Mouse (Mus musculus): Measurements from ENCODE around the gene Ppbp. TPM values are rescaled to one million over a fixed set of nuclear protein-coding genes. Genes with fewer than 3 reads are reported as not detected.

The Ppbp gene
- under 1 TPM in 1 of 2 experiments, not detected in 1; 0.66 TPM for total RNA-seq (2021)
- long read RNA-seq, experiment 1 = 0 reads
- long read RNA-seq, experiment 2 = 0 reads

GRCm38 (mm10) chr5:90768218-90768617 is at the start of gene Ppbp:
Gene Ppbp (plus strand): TSS chr5:90768518.
- DNase-seq (ENCODE audit: low spot score in 2 of 2) = no peak

GRCm38 (mm10) chr5:90722656-90723055 is 45.7 kb upstream of the Ppbp start:
- intact Hi-C loops (cut with DNase I) = no loop called here
- DNase-seq (ENCODE audit: low spot score in 2 of 2) = no peak

More at GRCm38 (mm10) chr5:90768218-90768617, at the start of gene Ppbp:
- intact Hi-C loops (cut with DNase I) = no loop called here

- intact Hi-C loops (cut with DNase I) = no loop called here
- no peak for DNase-seq (ENCODE audit: low spot score in 2 of 2)
Observed at GRCm38 (mm10) chr5:90728254-90728653, 40.1 kb upstream of the Ppbp start.

GRCm38 (mm10) chr5:90731480-90731879 is 36.8 kb upstream of the Ppbp start:
- intact Hi-C loops (cut with DNase I) = no loop called here
- DNase-seq (ENCODE audit: low spot score in 2 of 2) = no peak

GRCm38 (mm10) chr5:90742029-90742428 is 26.3 kb upstream of the Ppbp start:
- peak in 1 of 2 experiments; percentile 10 for DNase-seq (ENCODE audit: low spot score in 2 of 2)
- intact Hi-C loops (cut with DNase I) = no loop called here

GRCm38 (mm10) chr5:90753934-90754333 is 14.4 kb upstream of the Ppbp start:
- intact Hi-C loops (cut with DNase I) = no loop called here
- no peak for DNase-seq (ENCODE audit: low spot score in 2 of 2)

- intact Hi-C loops (cut with DNase I) = no loop called here
- no peak for DNase-seq (ENCODE audit: low spot score in 2 of 2)
Observed at GRCm38 (mm10) chr5:90758020-90758605, 10.2 kb upstream of the Ppbp start.

- peak in 1 of 2 experiments; percentile 20 for DNase-seq (ENCODE audit: low spot score in 2 of 2)
- intact Hi-C loops (cut with DNase I) = no loop called here
Observed at GRCm38 (mm10) chr5:90759077-90760065, 8.9 kb upstream of the Ppbp start, which contains the start of gene Cxcl5. Gene Cxcl5 (plus strand): TSS chr5:90759360.

- no peak for DNase-seq (ENCODE audit: low spot score in 2 of 2)
- intact Hi-C loops (cut with DNase I) = no loop called here
Observed at GRCm38 (mm10) chr5:90760303-90760702, 8.0 kb upstream of the Ppbp start.

DNA sequence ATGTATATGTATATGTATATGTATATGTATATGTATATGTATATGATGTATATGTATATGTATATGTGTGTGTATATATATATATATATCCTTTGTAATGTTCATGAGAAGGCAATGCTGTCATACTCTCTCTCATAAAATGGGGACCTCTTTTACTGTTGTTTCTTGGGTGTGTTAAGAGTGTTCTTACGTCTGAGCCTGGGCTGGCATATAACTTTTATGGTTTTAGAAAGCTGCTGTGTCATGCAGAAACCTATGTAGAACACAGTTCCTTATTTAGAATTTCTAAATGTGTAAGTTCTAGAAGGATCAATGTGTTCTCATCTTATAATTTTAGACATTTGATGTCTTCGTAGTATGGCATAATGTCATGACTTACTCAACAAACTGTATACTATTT is 7.5 kb upstream of the Ppbp start:
- intact Hi-C loops (cut with DNase I) = no loop called here

GRCm38 (mm10) chr5:90761834-90762233 is 6.5 kb upstream of the Ppbp start:
- DNase-seq (ENCODE audit: low spot score in 2 of 2) = no peak
- intact Hi-C loops (cut with DNase I) = no loop called here

More for the DNA sequence above, 7.5 kb upstream of the Ppbp start:
- no peak for DNase-seq (ENCODE audit: low spot score in 2 of 2)

- intact Hi-C loops (cut with DNase I) = no loop called here
- DNase-seq (ENCODE audit: low spot score in 2 of 2) = no peak
Observed at GRCm38 (mm10) chr5:90763912-90764665, 4.2 kb upstream of the Ppbp start.

- no peak for DNase-seq (ENCODE audit: low spot score in 2 of 2)
- intact Hi-C loops (cut with DNase I) = no loop called here
Observed at GRCm38 (mm10) chr5:90765821-90766606, 2.3 kb upstream of the Ppbp start.

GRCm38 (mm10) chr5:90771369-90771768 is 3.1 kb downstream of the Ppbp start:
- intact Hi-C loops (cut with DNase I) = no loop called here
- DNase-seq (ENCODE audit: low spot score in 2 of 2) = no peak

- peak in 1 of 2 experiments; percentile 15 for DNase-seq (ENCODE audit: low spot score in 2 of 2)
- intact Hi-C loops (cut with DNase I) = no loop called here
Observed at GRCm38 (mm10) chr5:90771880-90772653, 3.7 kb downstream of the Ppbp start, which contains the start of gene Pf4. Gene Pf4 (plus strand): TSS chr5:90772435.

- DNase-seq (ENCODE audit: low spot score in 2 of 2) = no peak
- intact Hi-C loops (cut with DNase I) = no loop called here
Observed at GRCm38 (mm10) chr5:90775562-90775961, 7.2 kb downstream of the Ppbp start.

DNA sequence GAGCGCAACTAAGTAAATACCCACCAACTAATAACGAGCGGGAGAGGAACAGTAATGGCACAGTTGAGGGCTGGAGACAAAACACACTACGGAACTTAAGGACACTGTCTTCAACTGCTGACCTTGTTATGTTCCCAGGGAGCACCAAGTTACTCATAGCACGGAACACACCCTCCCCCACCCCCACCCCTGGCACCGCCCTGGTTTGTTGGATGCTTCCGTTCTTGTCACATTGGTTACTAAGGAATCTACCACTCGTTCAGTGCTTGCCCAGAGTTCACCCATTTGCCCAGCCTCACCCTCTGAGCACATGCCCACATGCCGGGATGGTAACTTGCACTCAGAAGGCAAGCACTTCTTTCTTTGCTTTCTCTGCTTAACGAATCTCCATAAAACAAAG is 9.3 kb downstream of the Ppbp start:
- DNase-seq (ENCODE audit: low spot score in 2 of 2) = no peak
- intact Hi-C loops (cut with DNase I) = no loop called here

GRCm38 (mm10) chr5:90778856-90779255 is 10.5 kb downstream of the Ppbp start:
- intact Hi-C loops (cut with DNase I) = no loop called here
- no peak for DNase-seq (ENCODE audit: low spot score in 2 of 2)
